Mouse (Mus musculus): ENCODE data around the gene Wfdc12. TPM values are rescaled to one million over a fixed set of nuclear protein-coding genes. Genes with fewer than 3 reads are reported as not detected.
"Not testable (repeated sequence)": the region's sequence is repeated elsewhere in the genome, so short reads cannot be mapped to it uniquely, and the experiment has no call there.

The Wfdc12 gene
- 0.43 and 4.4 TPM in 2 replicates for polyA plus RNA-seq (2012; rRNA removed)

- WGBS = 64% methylated on average over 6 of the region's 6 CpGs
- no peaks in the 10 kb centered on the region; the same call in 1 of the 2 replicates for H3K4me1 ChIP-seq (ENCODE audit: control insufficient read depth, insufficient read depth, low read length)
- TF ChIP-seq POLR2A (IDR thresholded peaks at IDR 0.05; ENCODE audit: borderline replicate concordance, extremely low read depth, low read depth, low read length) (no peak), CTCF (IDR thresholded peaks at IDR 0.05; ENCODE audit: insufficient read depth, low read length) (no peak)
- no peak for DNase-seq
- H3K4me3 ChIP-seq (replicated peaks; ENCODE audit: extremely low read depth, low read depth, low read length) = no peak within 1 kb of the TSS
These were observed at the start of gene Wfdc12 for GRCm38 (mm10) chr2:164190576-164190975. TSS of gene Wfdc12 (minus strand) at chr2:164190608.

GRCm38 (mm10) chr2:164238366-164238765 lies 48.0 kb upstream of the Wfdc12 start, which contains the start of gene Svs2:
TSS of gene Svs2 (minus strand) at chr2:164238466.
- no peak for TF ChIP-seq CTCF (IDR thresholded peaks at IDR 0.05; ENCODE audit: insufficient read depth, low read length)
- no peak for TF ChIP-seq POLR2A (IDR thresholded peaks at IDR 0.05; ENCODE audit: borderline replicate concordance, extremely low read depth, low read depth, low read length)
- no peak for DNase-seq
- Histone ChIP-seq H3K4me1 (ENCODE audit: control insufficient read depth, insufficient read depth, low read length) (no peaks in the 10 kb centered on the region), H3K4me3 (replicated peaks; ENCODE audit: extremely low read depth, low read depth, low read length) (no peak within 1 kb of the TSS)
- 78% methylated on average over 3 of the region's 3 CpGs for WGBS

GRCm38 (mm10) chr2:164232671-164233070 lies 42.3 kb upstream of the Wfdc12 start:
- no peak for TF ChIP-seq CTCF (IDR thresholded peaks at IDR 0.05; ENCODE audit: insufficient read depth, low read length)
- TF ChIP-seq POLR2A (IDR thresholded peaks at IDR 0.05; ENCODE audit: borderline replicate concordance, extremely low read depth, low read depth, low read length) = no peak
- 74% methylated on average over 8 of the region's 8 CpGs for WGBS
- H3K4me1 ChIP-seq (ENCODE audit: control insufficient read depth, insufficient read depth, low read length) = no peaks in the 10 kb centered on the region
- no peak overlapping the region for H3K4me3 ChIP-seq (replicated peaks; ENCODE audit: extremely low read depth, low read depth, low read length)
- DNase-seq = no peak

DNA sequence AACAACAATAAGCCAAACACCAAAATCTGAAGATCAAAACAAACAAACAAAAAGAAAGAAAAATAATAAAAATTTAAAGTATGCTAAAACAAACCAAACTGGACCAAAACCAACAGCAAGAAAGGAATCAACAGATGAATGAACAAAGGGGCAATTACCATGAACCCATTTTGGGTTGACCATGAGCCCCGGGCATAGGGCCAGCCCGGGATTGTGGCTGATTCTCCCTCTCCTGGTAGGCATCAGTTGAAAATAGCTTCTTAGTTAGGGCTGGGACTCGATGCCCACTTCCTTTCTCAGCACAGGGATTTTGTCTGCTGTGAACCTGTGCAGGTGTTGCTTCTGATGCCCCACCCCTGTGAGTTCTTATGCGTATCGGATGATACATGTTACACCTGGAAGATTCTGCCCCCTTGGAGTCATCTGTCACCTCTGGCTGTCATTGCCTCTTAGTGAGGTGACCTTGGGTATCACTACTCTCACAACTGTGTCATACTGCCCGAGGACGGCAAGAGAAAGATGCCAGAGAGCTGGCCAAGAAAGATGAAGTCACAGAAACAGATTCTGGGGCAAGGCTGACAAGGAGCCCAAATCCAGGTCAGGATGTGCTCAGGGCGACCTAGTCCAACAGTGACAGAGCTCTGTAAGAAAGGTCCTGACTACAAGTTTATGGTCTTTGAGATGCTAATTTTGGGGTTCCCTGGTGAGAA lies 38.1 kb upstream of the Wfdc12 start:
- DNase-seq = no peak
- WGBS = 77% methylated on average over 8 of the region's 8 CpGs
- Histone ChIP-seq H3K4me3 (replicated peaks; ENCODE audit: extremely low read depth, low read depth, low read length) (no peak overlapping the region), H3K4me1 (ENCODE audit: control insufficient read depth, insufficient read depth, low read length) (no peaks in the 10 kb centered on the region)
- TF ChIP-seq CTCF (IDR thresholded peaks at IDR 0.05; ENCODE audit: insufficient read depth, low read length) = no peak
- no peak for TF ChIP-seq POLR2A (IDR thresholded peaks at IDR 0.05; ENCODE audit: borderline replicate concordance, extremely low read depth, low read depth, low read length)

DNA sequence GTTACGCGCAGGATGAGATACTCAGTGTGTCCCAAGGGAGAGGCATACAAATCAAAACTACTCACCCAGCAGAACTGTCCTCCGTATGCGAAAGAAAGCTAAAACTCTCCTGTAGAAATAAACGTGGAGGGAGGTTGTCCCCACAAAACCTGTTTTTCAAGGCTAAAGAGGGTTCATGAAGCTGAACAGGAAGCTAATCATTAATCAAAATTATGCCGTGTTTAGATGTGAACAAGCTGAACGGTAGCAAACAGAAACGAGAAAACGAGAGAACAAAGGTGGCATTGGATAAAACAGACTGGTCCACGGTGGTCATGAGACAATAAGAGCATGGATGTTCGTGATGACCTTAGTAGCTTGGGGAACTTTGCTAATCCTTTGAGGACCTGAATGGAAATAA lies 31.1 kb upstream of the Wfdc12 start, which contains the start of gene Wfdc15b:
TSS of gene Wfdc15b (minus strand) at position 139 of the 400 bp plus-strand sequence.
- DNase-seq = no peak
- WGBS = 25% methylated on average over 11 of the region's 11 CpGs
- Histone ChIP-seq H3K4me3 (replicated peaks; ENCODE audit: extremely low read depth, low read depth, low read length) (no peak within 1 kb of the TSS), H3K4me1 (ENCODE audit: control insufficient read depth, insufficient read depth, low read length) (no peaks in the 10 kb centered on the region)
- TF ChIP-seq POLR2A (IDR thresholded peaks at IDR 0.05; ENCODE audit: borderline replicate concordance, extremely low read depth, low read depth, low read length) = no peak
- no peak for TF ChIP-seq CTCF (IDR thresholded peaks at IDR 0.05; ENCODE audit: insufficient read depth, low read length)

GRCm38 (mm10) chr2:164219295-164219694 lies 28.9 kb upstream of the Wfdc12 start:
- TF ChIP-seq POLR2A (IDR thresholded peaks at IDR 0.05; ENCODE audit: borderline replicate concordance, extremely low read depth, low read depth, low read length) = no peak
- no peak for TF ChIP-seq CTCF (IDR thresholded peaks at IDR 0.05; ENCODE audit: insufficient read depth, low read length)
- Histone ChIP-seq H3K4me1 (ENCODE audit: control insufficient read depth, insufficient read depth, low read length) (no peaks in the 10 kb centered on the region), H3K4me3 (replicated peaks; ENCODE audit: extremely low read depth, low read depth, low read length) (no peak overlapping the region)
- 81% methylated on average over 9 of the region's 9 CpGs for WGBS
- no peak for DNase-seq

- TF ChIP-seq CTCF (IDR thresholded peaks at IDR 0.05; ENCODE audit: insufficient read depth, low read length) (no peak), POLR2A (IDR thresholded peaks at IDR 0.05; ENCODE audit: borderline replicate concordance, extremely low read depth, low read depth, low read length) (no peak)
- H3K4me3 ChIP-seq (replicated peaks; ENCODE audit: extremely low read depth, low read depth, low read length) = no peak overlapping the region
- DNase-seq = no peak
- no peaks in the 10 kb centered on the region for H3K4me1 ChIP-seq (ENCODE audit: control insufficient read depth, insufficient read depth, low read length)
- 84% methylated on average over 5 of the region's 5 CpGs for WGBS
These were observed 22.3 kb upstream of the Wfdc12 start for GRCm38 (mm10) chr2:164212711-164213110.

DNA sequence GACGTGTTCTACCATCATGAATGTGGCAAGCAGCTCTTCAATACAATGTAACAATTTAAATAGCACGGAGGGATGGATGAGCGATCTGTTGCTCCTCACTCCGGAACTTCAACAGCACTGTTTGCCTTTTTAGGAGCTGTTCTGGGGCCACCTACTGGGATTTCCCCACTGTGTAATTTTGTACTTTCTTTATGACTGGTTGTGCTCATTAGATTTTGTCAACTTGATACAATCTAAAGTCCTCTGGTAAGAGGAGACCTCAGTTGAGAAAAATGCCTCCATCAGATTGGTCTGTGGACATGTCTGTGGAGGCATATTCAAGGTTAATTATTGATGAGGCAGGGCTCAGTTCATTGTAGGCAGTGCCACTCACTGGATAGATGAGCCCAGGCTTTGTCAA lies 20.5 kb upstream of the Wfdc12 start:
- WGBS = 81% methylated on average over 4 of the region's 4 CpGs
- no peaks in the 10 kb centered on the region for H3K4me1 ChIP-seq (ENCODE audit: control insufficient read depth, insufficient read depth, low read length)
- TF ChIP-seq POLR2A (IDR thresholded peaks at IDR 0.05; ENCODE audit: borderline replicate concordance, extremely low read depth, low read depth, low read length) (no peak), CTCF (IDR thresholded peaks at IDR 0.05; ENCODE audit: insufficient read depth, low read length) (no peak)
- no peak overlapping the region for H3K4me3 ChIP-seq (replicated peaks; ENCODE audit: extremely low read depth, low read depth, low read length)
- no peak for DNase-seq

- TF ChIP-seq CTCF (IDR thresholded peaks at IDR 0.05; ENCODE audit: insufficient read depth, low read length) (no peak), POLR2A (IDR thresholded peaks at IDR 0.05; ENCODE audit: borderline replicate concordance, extremely low read depth, low read depth, low read length) (no peak)
- no peak for DNase-seq
- 44% methylated on average over 4 of the region's 4 CpGs for WGBS
- Histone ChIP-seq H3K4me3 (replicated peaks; ENCODE audit: extremely low read depth, low read depth, low read length) (no peak overlapping the region), H3K4me1 (ENCODE audit: control insufficient read depth, insufficient read depth, low read length) (no peaks in the 10 kb centered on the region)
These were observed 16.3 kb upstream of the Wfdc12 start for GRCm38 (mm10) chr2:164206676-164207075.

GRCm38 (mm10) chr2:164206011-164206410 lies 15.6 kb upstream of the Wfdc12 start:
- H3K4me3 ChIP-seq (replicated peaks; ENCODE audit: extremely low read depth, low read depth, low read length); DNase-seq; H3K4me1 ChIP-seq (ENCODE audit: control insufficient read depth, insufficient read depth, low read length): not testable (repeated sequence)
- WGBS = 87% methylated on average over 10 of the region's 10 CpGs

All from lung, adult 2 months (tissue).